Mouse (Mus musculus) liver, postnatal 0 days (tissue): ENCODE measurements around the gene Akr1b8. TPM values are rescaled to one million over a fixed set of nuclear protein-coding genes. Genes with fewer than 3 reads are reported as not detected.

ENCODE experiments used
- ATAC-seq: fragments of 200-750 bp; cut with Nextera tagmentation; 2 replicates; pipeline ENCODE4 v1.8.0; 2017; ENCODE audit warnings: mild to moderate bottlenecking, moderate library complexity
- DNase-seq: peaks from one replicate; pipeline ENCODE4 v3.0.0-alpha.2; 2016
- H3K27ac ChIP-seq: fragments of 300-500 bp; sonication (generic); 2 replicates; pipeline ENCODE4 v1.5.1; 2014; ENCODE audit warnings: antibody characterized with exemption, moderate library complexity, mild to moderate bottlenecking, low read depth
- H3K27me3 ChIP-seq: fragments of 300-500 bp; sonication (generic); 2 replicates; pipeline ENCODE4 v1.6.1; 2014; ENCODE audit warnings: low read length, control low read depth, mixed read lengths; ENCODE audit not compliant: insufficient read depth
- H3K36me3 ChIP-seq: fragments of 300-500 bp; sonication (generic); replicated peaks from 2 replicates; pipeline ENCODE4 v1.6.1; 2014; ENCODE audit warnings: mild to moderate bottlenecking, control low read depth, low read length, moderate library complexity, mixed read lengths; ENCODE audit not compliant: insufficient read depth
- H3K4me1 ChIP-seq: fragments of 300-500 bp; sonication (generic); 2 replicates; pipeline ENCODE4 v1.6.1; 2014; ENCODE audit warnings: antibody characterized with exemption, mild to moderate bottlenecking, control low read depth; ENCODE audit not compliant: insufficient read depth
- H3K4me2 ChIP-seq: fragments of 300-500 bp; sonication (generic); 2 replicates; pipeline ENCODE4 v1.6.1; 2014; ENCODE audit warnings: low read depth, mild to moderate bottlenecking, low read length, moderate library complexity, mixed read lengths
- H3K4me3 ChIP-seq: fragments of 300-500 bp; sonication (generic); 2 replicates; pipeline ENCODE4 v1.5.1; 2014; ENCODE audit warnings: low read depth, low read length
- H3K9ac ChIP-seq: fragments of 300-500 bp; sonication (generic); replicated peaks from 2 replicates; pipeline ENCODE4 v1.6.1; 2014; ENCODE audit warnings: mild to moderate bottlenecking, moderate library complexity
- H3K9me3 ChIP-seq: fragments of 300-500 bp; sonication (generic); 2 replicates; pipeline ENCODE4 v1.6.1; 2016; ENCODE audit warnings: mild to moderate bottlenecking, control low read depth, low read length, mixed read lengths
- CTCF ChIP-seq: sonication (generic); IDR thresholded peaks from 2 replicates; pipeline ENCODE4 v1.5.1; 2016; ENCODE audit warnings: antibody characterized with exemption, low read depth
- EP300 ChIP-seq: IDR thresholded peaks from 2 replicates; pipeline ENCODE4 v1.6.1; 2016; ENCODE audit warnings: antibody characterized with exemption, low read depth, mild to moderate bottlenecking
- WGBS: fragments of 180-500 bp; shearing (Covaris S2); extraction: QIAGEN DNeasy Blood & Tissue Kit; methylation state at CpG from one replicate; pipeline ENCODE4 v1.1.7; 2014; ENCODE audit not compliant: insufficient replicate concordance; 5-methylcytosine and 5-hydroxymethylcytosine counted together
- polyA plus RNA-seq: library from polyadenylated mRNA; unstranded; fragments of >200 nt; fragmentation: Nextera tagmentation; extraction: Ambion mirVana; gene quantifications from 2 replicates; pipeline ENCODE4 v1.2.1, GENCODE M21; 2015

The Akr1b8 gene
- polyA plus RNA-seq, 1 experiment from 2014 or later, result 8.1 TPM

GRCm38 (mm10) chr6:34334673-34335072 lies 19.2 kb upstream of the Akr1b8 start:
- DNase-seq, result no peak
- Histone ChIP-seq H3K9ac (no peak overlapping the region), H3K36me3 (no peaks in the 10 kb centered on the region), H3K4me1 (no peaks in the 10 kb centered on the region), H3K9me3 (no peaks in the 10 kb centered on the region), H3K27me3 (no peaks in the 10 kb centered on the region), H3K4me3 (no peak overlapping the region), H3K27ac (no peak overlapping the region), H3K4me2 (no peak overlapping the region)
- ATAC-seq, result no peak
- WGBS, result 59% methylated on average over 5 of the region's 5 CpGs
- TF ChIP-seq EP300 (no peak), CTCF (no peak)

- H3K4me2 ChIP-seq, result no peak overlapping the region
- no peaks in the 10 kb centered on the region for H3K27me3 ChIP-seq
- no peaks in the 10 kb centered on the region for H3K4me1 ChIP-seq
- H3K36me3 ChIP-seq, result no peaks in the 10 kb centered on the region
- no peak for ATAC-seq
- H3K9me3 ChIP-seq, result no peaks in the 10 kb centered on the region
- H3K4me3 ChIP-seq, result no peak overlapping the region
- no peak for DNase-seq
- H3K27ac ChIP-seq, result no peak overlapping the region
- whole genome bisulfite sequencing, result 75% methylated on average over 2 of the region's 2 CpGs
- TF ChIP-seq EP300 (no peak), CTCF (no peak)
- H3K9ac ChIP-seq, result no peak overlapping the region
These were observed 16.1 kb upstream of the Akr1b8 start for GRCm38 (mm10) chr6:34337799-34338198.

- ATAC-seq, result no peak
- Histone ChIP-seq H3K4me1 (0 out of 2 replicates have a peak, but pooled peaks cover 3% of the 10 kb centered on the region), H3K9me3 (no peaks in the 10 kb centered on the region), H3K9ac (no peak overlapping the region), H3K4me3 (no peak overlapping the region), H3K27me3 (no peaks in the 10 kb centered on the region), H3K27ac (no peak overlapping the region), H3K4me2 (no peak overlapping the region), H3K36me3 (no peaks in the 10 kb centered on the region)
- TF ChIP-seq EP300 (no peak), CTCF (no peak)
- DNase-seq, result no peak
- WGBS, result 77% methylated on average over 4 of the region's 4 CpGs
These were observed 11.9 kb upstream of the Akr1b8 start for GRCm38 (mm10) chr6:34341991-34342390.

- H3K27ac ChIP-seq, result no peak overlapping the region
- no peaks in the 10 kb centered on the region for H3K9me3 ChIP-seq
- whole genome bisulfite sequencing, result 77% methylated on average over 2 of the region's 2 CpGs
- no peak for DNase-seq
- H3K4me3 ChIP-seq, result no peak overlapping the region
- 0 out of 2 replicates have a peak, but pooled peaks cover 3% of the 10 kb centered on the region for H3K4me1 ChIP-seq
- no peaks in the 10 kb centered on the region for H3K27me3 ChIP-seq
- TF ChIP-seq EP300 (no peak), CTCF (no peak)
- H3K9ac ChIP-seq, result no peak overlapping the region
- H3K4me2 ChIP-seq, result no peak overlapping the region
- no peaks in the 10 kb centered on the region for H3K36me3 ChIP-seq
- ATAC-seq, result no peak
These were observed 11.4 kb upstream of the Akr1b8 start for GRCm38 (mm10) chr6:34342476-34342875.

GRCm38 (mm10) chr6:34343426-34343825 lies 10.5 kb upstream of the Akr1b8 start:
- H3K9ac ChIP-seq, result no peak overlapping the region
- WGBS, result 74% methylated on average over 6 of the region's 6 CpGs
- H3K27me3 ChIP-seq, result no peaks in the 10 kb centered on the region
- peak; percentile 62; the same call in 1 of the 2 replicates for ATAC-seq
- TF ChIP-seq CTCF, result no peak
- no peak for TF ChIP-seq EP300
- no peak for DNase-seq
- H3K4me1 ChIP-seq, result 0 out of 2 replicates have a peak, but pooled peaks cover 3% of the 10 kb centered on the region
- no peak overlapping the region for H3K4me3 ChIP-seq
- no peak overlapping the region for H3K27ac ChIP-seq
- H3K4me2 ChIP-seq, result no peak overlapping the region
- no peaks in the 10 kb centered on the region for H3K36me3 ChIP-seq
- H3K9me3 ChIP-seq, result no peaks in the 10 kb centered on the region

- WGBS, result 56% methylated on average over 10 of the region's 10 CpGs
- no peak for DNase-seq
- no peaks in the 10 kb centered on the region for H3K9me3 ChIP-seq
- no peaks in the 10 kb centered on the region for H3K27me3 ChIP-seq
- 0 out of 2 replicates have a peak, but pooled peaks cover 3% of the 10 kb centered on the region for H3K4me1 ChIP-seq
- no peak overlapping the region for H3K9ac ChIP-seq
- TF ChIP-seq EP300 (no peak), CTCF (no peak)
- H3K27ac ChIP-seq, result no peak overlapping the region
- no peak for ATAC-seq
- no peak overlapping the region for H3K4me3 ChIP-seq
- H3K4me2 ChIP-seq, result no peak overlapping the region
- H3K36me3 ChIP-seq, result no peaks in the 10 kb centered on the region
These were observed 9.6 kb upstream of the Akr1b8 start for GRCm38 (mm10) chr6:34344135-34344850.
